Mouse (Mus musculus) stomach, embryonic 16.5 days (tissue): Measurements from ENCODE around the gene Hdac4. TPM values are rescaled to one million over a fixed set of nuclear protein-coding genes. Genes with fewer than 3 reads are reported as not detected.
A peak's percentile ranks its signal among the peaks of the same experiment; 100 is the strongest.

Experiments used
- ATAC-seq: fragments of 200-750 bp; cut with Nextera tagmentation; 2 replicates; pipeline ENCODE4 v1.8.0; 2017; ENCODE audit warnings: moderate number of reproducible peaks, moderate TSS enrichment; ENCODE audit not compliant: insufficient read depth, low FRiP score
- H3K27ac ChIP-seq: fragments of 300-500 bp; sonication (generic); 2 replicates; pipeline ENCODE4 v1.5.1; 2014; ENCODE audit warnings: low read length
- H3K27me3 ChIP-seq: fragments of 300-500 bp; sonication (generic); 2 replicates; pipeline ENCODE4 v1.6.1; 2014; ENCODE audit warnings: low read length, control low read depth, mixed read lengths; ENCODE audit not compliant: control insufficient read depth, insufficient read depth
- H3K36me3 ChIP-seq: fragments of 300-500 bp; sonication (generic); 2 replicates; pipeline ENCODE4 v1.6.1; 2014; ENCODE audit warnings: low read length; ENCODE audit not compliant: control insufficient read depth, insufficient read depth
- H3K4me1 ChIP-seq: fragments of 300-500 bp; sonication (generic); 2 replicates; pipeline ENCODE4 v1.6.1; 2014; ENCODE audit warnings: low read length, control low read depth, mixed read lengths; ENCODE audit not compliant: control insufficient read depth, insufficient read depth
- H3K4me2 ChIP-seq: fragments of 300-500 bp; sonication (generic); 2 replicates; pipeline ENCODE4 v1.6.1; 2014; ENCODE audit warnings: low read depth, low read length, mixed read lengths
- H3K4me3 ChIP-seq: fragments of 300-500 bp; sonication (generic); replicated peaks from 2 replicates; pipeline ENCODE4 v1.5.1; 2014; ENCODE audit warnings: mild to moderate bottlenecking, low read length
- H3K9ac ChIP-seq: fragments of 300-500 bp; sonication (generic); 2 replicates; pipeline ENCODE4 v1.6.1; 2014; ENCODE audit warnings: low read length
- H3K9me3 ChIP-seq: fragments of 300-500 bp; sonication (generic); replicated peaks from 2 replicates; pipeline ENCODE4 v1.6.1; 2016; ENCODE audit warnings: low read length, control low read depth; ENCODE audit not compliant: control insufficient read depth
- WGBS: fragments of 180-500 bp; shearing (Covaris S2); extraction: QIAGEN DNeasy Blood & Tissue Kit; methylation state at CpG from one replicate; pipeline ENCODE4 v1.1.7; 2014; 5-methylcytosine and 5-hydroxymethylcytosine counted together
- polyA plus RNA-seq: library from polyadenylated mRNA; unstranded; fragments of >200 nt; fragmentation: Nextera tagmentation; extraction: Ambion mirVana; gene quantifications from 2 replicates; pipeline ENCODE4 v1.2.1, GENCODE M21; 2015

The Hdac4 gene
- polyA plus RNA-seq, result 15.7 and 18.8 TPM in 2 replicates

- Histone ChIP-seq H3K9me3 (no peaks in the 10 kb centered on the region), H3K9ac (no peak within 1 kb of the TSS), H3K4me3 (no peak within 1 kb of the TSS), H3K4me1 (no peaks in the 10 kb centered on the region), H3K4me2 (no peak within 1 kb of the TSS), H3K36me3 (no peaks in the 10 kb centered on the region), H3K27me3 (no peaks in the 10 kb centered on the region), H3K27ac (no peak within 1 kb of the TSS)
- ATAC-seq, result no peak
- WGBS, result 57% methylated on average over 13 of the region's 13 CpGs
Measured at GRCm38 (mm10) chr1:92195360-92196149, at the start of gene Hdac4. Gene Hdac4 (minus strand): TSS chr1:92195699.

DNA sequence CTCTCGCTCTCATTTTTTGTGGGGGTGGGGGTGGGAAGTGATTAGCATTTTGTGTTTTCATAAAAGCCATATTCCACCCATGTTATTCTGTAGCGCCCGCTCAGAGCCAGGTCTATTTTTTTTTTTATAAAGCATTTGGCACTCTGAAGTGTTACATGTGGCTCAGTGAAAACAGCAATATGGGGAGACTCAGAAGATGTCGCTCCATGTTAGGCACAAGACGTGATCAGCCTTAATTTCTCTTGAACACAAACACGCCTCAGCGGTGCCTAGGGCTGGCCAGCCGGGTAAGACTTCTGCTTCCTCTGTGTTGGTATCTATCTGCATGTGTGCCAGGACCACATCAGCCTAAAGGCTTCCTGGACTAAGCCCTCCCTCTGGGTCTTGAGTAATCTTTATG lies 48.0 kb upstream of the Hdac4 start:
- WGBS, result 91% methylated on average over 8 of the region's 8 CpGs
- Histone ChIP-seq H3K4me1 (no peaks in the 10 kb centered on the region), H3K4me2 (no peak overlapping the region), H3K36me3 (no peaks in the 10 kb centered on the region), H3K4me3 (no peak overlapping the region), H3K9ac (no peak overlapping the region), H3K27me3 (no peaks in the 10 kb centered on the region), H3K27ac (no peak overlapping the region), H3K9me3 (no peaks in the 10 kb centered on the region)
- no peak for ATAC-seq

- no peaks in the 10 kb centered on the region for H3K4me1 ChIP-seq
- no peak overlapping the region for H3K4me3 ChIP-seq
- no peaks in the 10 kb centered on the region for H3K27me3 ChIP-seq
- H3K27ac ChIP-seq, result no peak overlapping the region
- no peaks in the 10 kb centered on the region for H3K36me3 ChIP-seq
- H3K9me3 ChIP-seq, result no peaks in the 10 kb centered on the region
- no peak for ATAC-seq
- H3K9ac ChIP-seq, result no peak overlapping the region
- WGBS, result 91% methylated on average over 4 of the region's 4 CpGs
- no peak overlapping the region for H3K4me2 ChIP-seq
Measured at GRCm38 (mm10) chr1:92240072-92240471, 44.6 kb upstream of the Hdac4 start.

DNA sequence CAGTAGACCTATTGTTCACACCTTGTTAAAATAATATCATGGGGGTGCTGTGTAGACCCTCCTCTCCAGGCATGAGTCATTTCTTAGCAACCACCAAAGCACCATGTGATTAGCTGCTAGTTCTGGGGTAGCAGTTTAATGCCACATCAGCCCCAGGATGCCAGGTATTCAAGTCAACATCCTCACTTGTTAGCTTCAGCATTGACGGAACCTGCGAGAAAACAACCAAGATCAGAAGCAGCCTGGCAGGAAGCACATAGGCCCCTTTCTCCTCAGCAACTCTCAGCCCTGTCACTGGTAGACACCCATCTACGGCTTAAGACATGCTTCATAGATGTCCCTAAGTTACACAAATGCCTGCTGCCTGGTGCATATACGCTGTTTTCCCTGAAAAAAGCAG lies 40.1 kb upstream of the Hdac4 start:
- H3K4me1 ChIP-seq, result no peaks in the 10 kb centered on the region
- no peaks in the 10 kb centered on the region for H3K9me3 ChIP-seq
- H3K9ac ChIP-seq, result no peak overlapping the region
- no peaks in the 10 kb centered on the region for H3K27me3 ChIP-seq
- WGBS, result 93% methylated on average over 4 of the region's 4 CpGs
- H3K27ac ChIP-seq, result no peak overlapping the region
- H3K4me3 ChIP-seq, result no peak overlapping the region
- H3K36me3 ChIP-seq, result no peaks in the 10 kb centered on the region
- H3K4me2 ChIP-seq, result no peak overlapping the region
- no peak for ATAC-seq

DNA sequence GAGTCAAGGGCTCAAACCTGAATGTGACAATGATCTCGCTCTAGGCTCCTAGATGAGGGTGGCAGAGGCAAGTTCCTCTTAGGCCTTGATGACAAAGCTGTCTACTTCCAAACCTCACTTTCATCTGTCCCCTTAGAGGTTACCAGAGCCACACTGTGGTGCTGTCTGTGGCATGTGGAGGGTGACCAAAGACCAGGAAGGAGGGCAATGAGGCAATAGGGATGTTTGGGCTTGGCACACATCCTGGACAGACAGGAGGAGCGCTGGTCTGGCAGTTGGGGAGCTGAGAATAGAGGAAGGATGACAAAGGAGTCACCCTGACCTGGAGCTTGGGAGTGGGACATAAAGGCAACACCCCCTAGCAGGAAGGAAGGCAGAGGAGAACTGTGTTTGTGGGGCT lies 29.8 kb upstream of the Hdac4 start:
- Histone ChIP-seq H3K4me3 (no peak overlapping the region), H3K27ac (no peak overlapping the region), H3K36me3 (no peaks in the 10 kb centered on the region), H3K4me2 (no peak overlapping the region), H3K9ac (no peak overlapping the region), H3K9me3 (no peaks in the 10 kb centered on the region), H3K27me3 (no peaks in the 10 kb centered on the region), H3K4me1 (no peaks in the 10 kb centered on the region; the same call in 1 of the 2 replicates)
- no peak for ATAC-seq
- WGBS, result 73% methylated on average over 2 of the region's 2 CpGs

- Histone ChIP-seq H3K9ac (no peak overlapping the region), H3K4me1 (no peaks in the 10 kb centered on the region; the same call in 1 of the 2 replicates), H3K9me3 (no peaks in the 10 kb centered on the region), H3K4me3 (no peak overlapping the region), H3K4me2 (no peak overlapping the region), H3K27me3 (no peaks in the 10 kb centered on the region), H3K27ac (no peak overlapping the region), H3K36me3 (no peaks in the 10 kb centered on the region)
- ATAC-seq, result peak; percentile 40; the same call in 1 of the 2 replicates
- 50% methylated on average over 17 of the region's 17 CpGs for WGBS
Measured at GRCm38 (mm10) chr1:92223956-92224891, 28.7 kb upstream of the Hdac4 start.

GRCm38 (mm10) chr1:92216710-92217109 lies 21.2 kb upstream of the Hdac4 start:
- H3K9ac ChIP-seq, result no peak overlapping the region
- H3K4me1 ChIP-seq, result no peaks in the 10 kb centered on the region
- H3K4me2 ChIP-seq, result no peak overlapping the region
- H3K4me3 ChIP-seq, result no peak overlapping the region
- no peaks in the 10 kb centered on the region for H3K9me3 ChIP-seq
- no peak for ATAC-seq
- H3K27me3 ChIP-seq, result no peaks in the 10 kb centered on the region
- H3K27ac ChIP-seq, result no peak overlapping the region
- WGBS, result 76% methylated on average over 11 of the region's 11 CpGs
- no peaks in the 10 kb centered on the region for H3K36me3 ChIP-seq

GRCm38 (mm10) chr1:92215996-92216630 lies 20.6 kb upstream of the Hdac4 start:
- Histone ChIP-seq H3K9ac (no peak overlapping the region), H3K4me3 (no peak overlapping the region), H3K27ac (no peak overlapping the region), H3K27me3 (no peaks in the 10 kb centered on the region), H3K9me3 (no peaks in the 10 kb centered on the region), H3K36me3 (no peaks in the 10 kb centered on the region), H3K4me1 (no peaks in the 10 kb centered on the region), H3K4me2 (no peak overlapping the region)
- WGBS, result 50% methylated on average over 11 of the region's 11 CpGs
- no peak for ATAC-seq
